Mouse (Mus musculus) hematopoietic stem cell, adult 5-6 weeks (primary cell): Measurements from ENCODE around the gene Adssl1. TPM values are rescaled to one million over a fixed set of nuclear protein-coding genes. Genes with fewer than 3 reads are reported as not detected.
A peak's percentile ranks its signal among the peaks of the same experiment; 100 is the strongest.

Source experiments
- ATAC-seq, 2 experiments: fragments of 125-278 bp in 1 of 2; replicated peaks in 1 of 2; 2 replicates each; pipeline ENCODE4 v1.8.0; 2016 to 2017; ENCODE audit warnings: inconsistent platforms in 2 of 2, mild to moderate bottlenecking in 2 of 2, moderate number of reproducible peaks in 2 of 2, low read depth in 1 of 2, moderate TSS enrichment in 1 of 2; ENCODE audit not compliant: low FRiP score in 2 of 2, poor library complexity in 2 of 2, severe bottlenecking in 2 of 2, insufficient read depth in 1 of 2, low TSS enrichment in 1 of 2
- total RNA-seq: library from RNA; stranded (forward); fragments of 172-1452, 232-1000 nt; gene quantifications from 2 replicates; pipeline ENCODE4 v1.2.3, GENCODE M21; 2017

Adssl1 gene
- 38.0 and 49.7 TPM in 2 replicates for total RNA-seq

DNA sequence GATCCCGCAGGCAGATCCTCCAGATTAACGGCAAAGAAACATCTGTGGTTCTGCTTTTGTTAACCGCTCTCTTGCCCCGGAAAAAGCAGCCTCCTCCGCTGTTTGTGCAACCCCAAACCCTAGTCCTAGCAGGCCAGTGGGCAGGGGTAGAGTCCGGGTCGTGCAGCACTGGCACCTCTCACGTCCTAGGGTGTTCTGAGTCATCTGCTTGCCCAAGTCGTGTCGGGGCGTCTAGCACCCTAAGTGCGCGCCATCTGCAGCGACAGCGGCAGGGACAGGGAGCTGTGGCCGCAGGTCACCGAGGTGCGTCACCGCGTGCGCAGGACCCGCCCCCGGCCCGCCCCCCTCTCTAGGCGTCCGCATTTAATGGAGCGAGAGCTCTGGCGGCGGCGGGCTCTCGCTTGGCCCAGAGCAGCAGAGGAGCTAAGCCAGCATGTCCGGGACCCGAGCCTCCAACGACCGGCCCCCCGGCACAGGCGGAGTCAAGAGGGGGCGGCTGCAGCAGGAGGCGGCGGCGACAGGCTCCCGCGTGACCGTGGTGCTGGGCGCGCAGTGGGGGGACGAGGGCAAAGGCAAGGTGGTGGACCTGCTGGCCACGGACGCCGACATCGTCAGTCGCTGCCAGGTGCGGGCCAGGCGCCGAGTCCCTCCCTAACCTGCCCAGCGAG lies at the start of gene Adssl1:
Adssl1 (plus strand) TSS at position 360 of the 668 bp plus-strand sequence.
- ATAC-seq: peak; percentile 5 to 35

DNA sequence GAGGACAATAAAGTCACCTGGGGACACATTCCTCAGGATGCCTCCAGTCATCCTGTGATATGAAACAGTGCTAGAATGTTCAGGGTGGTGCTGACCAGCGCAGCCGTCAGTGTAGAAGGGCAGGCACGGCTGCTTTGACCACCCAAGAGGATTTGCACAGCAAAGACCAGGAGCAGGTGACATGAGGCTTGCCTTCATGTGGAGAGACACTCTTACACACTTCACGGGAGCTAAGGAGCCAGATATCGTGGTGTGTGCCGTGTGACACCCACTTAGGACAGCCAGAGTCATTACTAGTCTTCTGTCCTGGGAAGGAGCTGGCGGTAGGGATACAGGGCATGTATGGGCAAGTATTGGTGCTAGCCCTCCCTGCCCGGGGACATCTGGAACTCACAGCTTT lies 49.7 kb upstream of the Adssl1 start:
- ATAC-seq: no peak

DNA sequence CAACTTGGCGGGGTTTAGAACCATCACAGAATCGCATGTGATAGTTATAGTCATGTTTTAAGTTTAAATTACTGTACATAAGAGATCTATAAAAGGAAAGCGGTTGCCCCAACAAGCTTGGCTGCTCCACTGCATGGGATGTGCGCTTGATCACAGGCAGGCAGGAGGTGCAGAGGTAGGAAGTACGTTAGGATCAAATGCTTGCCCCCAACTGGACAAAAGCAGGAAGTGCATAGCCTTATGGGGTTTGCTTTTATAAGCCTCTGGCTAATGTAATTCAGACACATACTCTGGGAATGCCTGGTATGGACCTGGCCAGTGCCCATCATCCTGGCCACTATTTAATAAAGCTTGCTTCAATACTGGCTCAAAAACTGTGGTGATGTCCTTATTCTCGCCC lies 48.8 kb upstream of the Adssl1 start:
- peak in 1 of 2 experiments; percentile 62; a peak in 1 of 4 replicates for ATAC-seq

- no peak for ATAC-seq
Observed at GRCm38 (mm10) chr12:112575274-112575986, 44.4 kb upstream of the Adssl1 start.

DNA sequence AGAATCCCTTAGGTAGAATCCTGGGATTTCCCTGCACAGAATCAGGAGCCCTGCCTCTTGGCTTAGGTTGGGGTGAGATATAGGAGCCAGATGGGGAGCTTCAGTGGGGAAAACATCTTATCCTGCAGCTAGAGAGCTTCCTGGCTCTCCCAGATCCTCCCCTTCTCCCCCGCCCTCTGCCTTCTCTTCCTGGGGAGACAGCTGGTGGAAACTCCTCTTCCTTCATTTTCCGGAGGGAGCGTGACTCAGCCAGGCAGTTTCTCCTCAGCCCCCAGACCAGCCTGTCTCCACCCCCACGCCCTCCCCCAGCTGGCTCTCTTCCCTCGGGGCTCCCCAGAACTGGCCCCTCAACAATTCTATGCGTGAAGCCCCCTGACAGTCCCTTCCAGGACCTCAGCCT lies 43.5 kb upstream of the Adssl1 start:
- ATAC-seq: no peak

- no peak for ATAC-seq
Observed at GRCm38 (mm10) chr12:112576749-112577148, 43.1 kb upstream of the Adssl1 start.

- no peak for ATAC-seq
Observed at GRCm38 (mm10) chr12:112578296-112579090, 41.4 kb upstream of the Adssl1 start.

- ATAC-seq: no peak
Observed at GRCm38 (mm10) chr12:112579430-112579829, 40.4 kb upstream of the Adssl1 start.

GRCm38 (mm10) chr12:112579926-112580325 lies 39.9 kb upstream of the Adssl1 start:
- no peak for ATAC-seq

- ATAC-seq: no peak; a peak in 1 of 4 replicates
Observed at GRCm38 (mm10) chr12:112581113-112581512, 38.7 kb upstream of the Adssl1 start.

- no peak for ATAC-seq
Observed at GRCm38 (mm10) chr12:112584954-112585353, 34.9 kb upstream of the Adssl1 start.

DNA sequence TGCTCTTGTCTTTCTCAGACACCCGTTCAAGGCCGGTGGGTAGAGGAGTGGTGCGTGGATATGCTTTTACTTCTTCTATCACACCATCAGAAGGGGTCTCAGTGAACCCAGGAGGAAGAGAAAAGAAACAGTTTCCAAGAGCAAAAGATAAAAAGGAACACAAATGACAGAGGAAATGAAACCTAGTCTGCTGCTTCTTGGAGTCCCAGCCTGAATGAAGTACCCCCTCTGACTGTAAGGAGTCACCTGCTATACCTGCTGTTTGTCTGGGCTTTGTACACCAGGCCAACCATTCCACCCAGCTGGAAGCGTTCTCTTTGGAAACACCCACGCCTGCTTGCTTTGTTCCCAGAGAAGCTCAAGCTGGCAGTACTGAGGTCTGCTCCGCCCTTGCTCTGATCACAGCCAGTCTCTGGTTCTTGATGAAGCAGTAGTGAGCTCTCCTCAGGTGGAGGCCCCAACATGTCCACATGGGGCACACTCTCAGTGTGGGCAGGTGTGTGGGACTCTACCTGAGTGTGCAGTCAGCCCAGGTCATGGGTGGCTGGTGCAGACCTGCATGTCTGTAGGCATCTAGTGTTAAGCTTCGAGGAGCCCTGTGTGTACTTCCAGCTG lies 33.8 kb upstream of the Adssl1 start:
- ATAC-seq: no peak

- peak in 1 of 2 experiments; percentile 29; a peak in 1 of 4 replicates for ATAC-seq
Observed at GRCm38 (mm10) chr12:112587125-112588124, 32.4 kb upstream of the Adssl1 start.

GRCm38 (mm10) chr12:112588426-112589256 lies 31.2 kb upstream of the Adssl1 start, which contains the start of gene Inf2:
TSS of gene Inf2 (plus strand) at chr12:112588784.
- peak; percentile 48 to 56 for ATAC-seq

GRCm38 (mm10) chr12:112589491-112590191 lies 30.2 kb upstream of the Adssl1 start:
- no peak for ATAC-seq
